Mouse (Mus musculus) brown adipose tissue, adult 24 weeks (tissue): Measurements from ENCODE around the gene Gjd3. TPM values are rescaled to one million over a fixed set of nuclear protein-coding genes. Genes with fewer than 3 reads are reported as not detected.
"Not testable (repeated sequence)": the region's sequence is repeated elsewhere in the genome, so short reads cannot be mapped to it uniquely, and the experiment has no call there.

ENCODE experiments used
- H3K27ac ChIP-seq: fragments of 200-500 bp; replicated peaks from 2 replicates; pipeline ENCODE4 v1.5.1; 2012; ENCODE audit warnings: low read depth, mild to moderate bottlenecking, low read length
- H3K4me1 ChIP-seq: fragments of 200-500 bp; 2 replicates; pipeline ENCODE4 v1.6.1; 2012; ENCODE audit warnings: low read length, mixed read lengths; ENCODE audit not compliant: control insufficient read depth, insufficient read depth, insufficient read length
- H3K4me3 ChIP-seq: fragments of 200-500 bp; 2 replicates; pipeline ENCODE4 v1.5.1; 2012; ENCODE audit warnings: low read depth, mild to moderate bottlenecking, low read length, moderate library complexity; ENCODE audit not compliant: insufficient read depth
- polyA plus RNA-seq: library from polyadenylated mRNA; stranded (reverse); fragments of >200 nt; gene quantifications from 2 replicates; pipeline ENCODE4 v1.2.4, GENCODE M21; 2012; ENCODE audit not compliant: missing spikeins, insufficient read depth, insufficient read length

Gjd3 gene
- polyA plus RNA-seq, 1 experiment = not detected

GRCm38 (mm10) chr11:98938701-98939083, 44.1 kb downstream of the Gjd3 start:
- H3K4me1 ChIP-seq = peaks cover 40% of the 10 kb centered on the region
- H3K4me3 ChIP-seq = peak overlapping the region; percentile 87
- peak overlapping the region; percentile 69; the same call in 1 of the 2 replicates for H3K27ac ChIP-seq

GRCm38 (mm10) chr11:98937914-98938694, 44.7 kb downstream of the Gjd3 start:
- Histone ChIP-seq H3K4me1 (peaks cover 38% of the 10 kb centered on the region), H3K4me3 (peak overlapping the region; percentile 87), H3K27ac (peak overlapping the region; percentile 69)

- H3K4me3 ChIP-seq = peak overlapping the region; percentile 87
- peaks cover 40% of the 10 kb centered on the region for H3K4me1 ChIP-seq
- H3K27ac ChIP-seq = peak overlapping the region; percentile 95
Observed at GRCm38 (mm10) chr11:98937410-98937913, 45.4 kb downstream of the Gjd3 start.

- peak overlapping the region; percentile 80 for H3K4me3 ChIP-seq
- H3K27ac ChIP-seq = peak overlapping the region; percentile 95
- peaks cover 36% of the 10 kb centered on the region for H3K4me1 ChIP-seq
Observed at GRCm38 (mm10) chr11:98936606-98937409, 46.0 kb downstream of the Gjd3 start.

- peak overlapping the region; percentile 95 for H3K27ac ChIP-seq
- H3K4me3 ChIP-seq = peak overlapping the region; percentile 80
- H3K4me1 ChIP-seq = peaks cover 39% of the 10 kb centered on the region
Observed at GRCm38 (mm10) chr11:98936170-98936569, 46.6 kb downstream of the Gjd3 start.

GRCm38 (mm10) chr11:98935123-98935522, 47.7 kb downstream of the Gjd3 start:
- peaks cover 39% of the 10 kb centered on the region for H3K4me1 ChIP-seq
- H3K27ac ChIP-seq = no peak overlapping the region
- no peak overlapping the region for H3K4me3 ChIP-seq

GRCm38 (mm10) chr11:98934367-98934766, 48.4 kb downstream of the Gjd3 start:
- H3K27ac ChIP-seq = no peak overlapping the region
- H3K4me3 ChIP-seq = no peak overlapping the region
- peaks cover 35% of the 10 kb centered on the region for H3K4me1 ChIP-seq

- not testable (repeated sequence) for H3K4me3 ChIP-seq, H3K27ac ChIP-seq
- peaks cover 32% of the 10 kb centered on the region for H3K4me1 ChIP-seq
Observed at GRCm38 (mm10) chr11:98933847-98934246, 49.0 kb downstream of the Gjd3 start.

GRCm38 (mm10) chr11:98933151-98933550, 49.7 kb downstream of the Gjd3 start:
- H3K4me1 ChIP-seq = peaks cover 26% of the 10 kb centered on the region
- H3K27ac ChIP-seq = no peak overlapping the region

GRCm38 (mm10) chr11:98932293-98933091, 50.3 kb downstream of the Gjd3 start:
- H3K27ac ChIP-seq = no peak overlapping the region
- H3K4me3 ChIP-seq = no peak overlapping the region
- H3K4me1 ChIP-seq = peaks cover 26% of the 10 kb centered on the region

More at GRCm38 (mm10) chr11:98933151-98933550, 49.7 kb downstream of the Gjd3 start:
- H3K4me3 ChIP-seq = no peak overlapping the region

Other genes with a start within 250 kb of the Gjd3 start
- gene Thra, start 242.4 kb downstream of the Gjd3 start, polyA plus RNA-seq = 64.4 and 82.3 TPM in 2 replicates
- gene Nr1d1, start 207.7 kb downstream of the Gjd3 start, polyA plus RNA-seq = 78.3 and 90.9 TPM in 2 replicates
- 36.3 and 40.8 TPM in 2 replicates for gene Msl1, start 187.5 kb downstream of the Gjd3 start, polyA plus RNA-seq
- gene Casc3, start 178.1 kb downstream of the Gjd3 start, polyA plus RNA-seq = 9.2 and 16.9 TPM in 2 replicates
- 0.40 TPM in 1 of 2 replicates, not detected in the other for gene Rapgefl1, start 146.2 kb downstream of the Gjd3 start, polyA plus RNA-seq
- gene Wipf2, start 119.4 kb downstream of the Gjd3 start, polyA plus RNA-seq = 5.2 and 5.8 TPM in 2 replicates
- gene Cdc6, start 75.2 kb downstream of the Gjd3 start, polyA plus RNA-seq = 0.28 and 1.7 TPM in 2 replicates
- 3.2 and 5.5 TPM in 2 replicates for gene Rara, start 55.2 kb downstream of the Gjd3 start, polyA plus RNA-seq
- 0.92 and 1.2 TPM in 2 replicates for gene Top2a, start 41.2 kb upstream of the Gjd3 start, polyA plus RNA-seq
- gene Igfbp4, start 58.2 kb upstream of the Gjd3 start, polyA plus RNA-seq = 63.5 and 77.4 TPM in 2 replicates
- gene Tns4, start 106.3 kb upstream of the Gjd3 start, polyA plus RNA-seq = not detected in 2 replicates
- gene Ccr7, start 172.1 kb upstream of the Gjd3 start, polyA plus RNA-seq = not detected in 2 replicates
- 36.8 and 51.0 TPM in 2 replicates for gene Smarce1, start 248.0 kb upstream of the Gjd3 start, polyA plus RNA-seq